Mouse (Mus musculus) intestine, embryonic 16.5 days (tissue): Measurements from ENCODE around the gene Trim27. TPM values are rescaled to one million over a fixed set of nuclear protein-coding genes. Genes with fewer than 3 reads are reported as not detected.

Experiments used
- ATAC-seq: fragments of 200-750 bp; cut with Nextera tagmentation; 2 replicates; pipeline ENCODE4 v1.8.0; 2017; ENCODE audit warnings: moderate TSS enrichment, moderate library complexity
- H3K27ac ChIP-seq: fragments of 300-500 bp; sonication (generic); 2 replicates; pipeline ENCODE4 v1.5.1; 2014; ENCODE audit warnings: mild to moderate bottlenecking, low read length
- H3K27me3 ChIP-seq: fragments of 300-500 bp; sonication (generic); replicated peaks from 2 replicates; pipeline ENCODE4 v1.6.1; 2014; ENCODE audit warnings: low read length, control low read depth, mixed read lengths; ENCODE audit not compliant: control insufficient read depth, insufficient read depth
- H3K36me3 ChIP-seq: fragments of 300-500 bp; sonication (generic); 2 replicates; pipeline ENCODE4 v1.6.1; 2014; ENCODE audit warnings: low read length, control low read depth; ENCODE audit not compliant: control insufficient read depth, insufficient read depth
- H3K4me1 ChIP-seq: fragments of 300-500 bp; sonication (generic); 2 replicates; pipeline ENCODE4 v1.6.1; 2014; ENCODE audit warnings: low read length, control low read depth, mixed read lengths; ENCODE audit not compliant: control insufficient read depth, insufficient read depth
- H3K4me2 ChIP-seq: fragments of 300-500 bp; sonication (generic); 2 replicates; pipeline ENCODE4 v1.6.1; 2014; ENCODE audit warnings: low read depth, low read length, control low read depth
- H3K4me3 ChIP-seq: fragments of 300-500 bp; sonication (generic); 2 replicates; pipeline ENCODE4 v1.5.1; 2014; ENCODE audit warnings: mild to moderate bottlenecking, low read length
- H3K9ac ChIP-seq: fragments of 300-500 bp; sonication (generic); 2 replicates; pipeline ENCODE4 v1.6.1; 2014; ENCODE audit warnings: low read depth, low read length
- H3K9me3 ChIP-seq: fragments of 300-500 bp; sonication (generic); 2 replicates; pipeline ENCODE4 v1.6.1; 2016; ENCODE audit warnings: low read length, control low read depth; ENCODE audit not compliant: control insufficient read depth
- WGBS: fragments of 180-500 bp; shearing (Covaris S2); extraction: QIAGEN DNeasy Blood & Tissue Kit; methylation state at CpG from one replicate; pipeline ENCODE4 v1.1.7; 2014; 5-methylcytosine and 5-hydroxymethylcytosine counted together
- polyA plus RNA-seq: library from polyadenylated mRNA; unstranded; fragments of >200 nt; fragmentation: Nextera tagmentation; extraction: Ambion mirVana; gene quantifications from 2 replicates; pipeline ENCODE4 v1.2.1, GENCODE M21; 2015

The Trim27 gene
- polyA plus RNA-seq, 1 experiment from 2014 or later: 122 TPM

GRCm38 (mm10) chr13:21180551-21181530 is 1.6 kb downstream of the Trim27 start:
- Histone ChIP-seq H3K4me1 (peaks cover 34% of the 10 kb centered on the region), H3K27me3 (no peaks in the 10 kb centered on the region), H3K27ac (peak overlapping the region; percentile 98), H3K36me3 (peaks cover 11% of the 10 kb centered on the region), H3K4me3 (peak overlapping the region; percentile 100), H3K9me3 (no peaks in the 10 kb centered on the region), H3K4me2 (peak overlapping the region; percentile 61), H3K9ac (peak overlapping the region; percentile 97)
- peak; percentile 10 for ATAC-seq
- WGBS: under 1% methylated on average over 71 of the region's 71 CpGs

- Histone ChIP-seq H3K4me1 (peaks cover 34% of the 10 kb centered on the region), H3K4me3 (peak overlapping the region; percentile 100), H3K27ac (no peak overlapping the region), H3K36me3 (peaks cover 15% of the 10 kb centered on the region), H3K27me3 (no peaks in the 10 kb centered on the region), H3K4me2 (peak overlapping the region; percentile 61), H3K9me3 (no peaks in the 10 kb centered on the region), H3K9ac (peak overlapping the region; percentile 52)
- no peak for ATAC-seq
- 47% methylated on average over 7 of the region's 7 CpGs for WGBS
Observed at GRCm38 (mm10) chr13:21181996-21182395, 2.8 kb downstream of the Trim27 start.

- no peak for ATAC-seq
- H3K36me3 ChIP-seq: peaks cover 15% of the 10 kb centered on the region
- H3K9me3 ChIP-seq: no peaks in the 10 kb centered on the region
- H3K27me3 ChIP-seq: no peaks in the 10 kb centered on the region
- no peak overlapping the region for H3K9ac ChIP-seq
- H3K4me1 ChIP-seq: peaks cover 33% of the 10 kb centered on the region
- no peak overlapping the region for H3K27ac ChIP-seq
- no peak overlapping the region for H3K4me2 ChIP-seq
- no peak overlapping the region for H3K4me3 ChIP-seq
- 92% methylated on average over 6 of the region's 6 CpGs for WGBS
Observed at GRCm38 (mm10) chr13:21183066-21183465, 3.8 kb downstream of the Trim27 start.

- no peaks in the 10 kb centered on the region for H3K9me3 ChIP-seq
- no peak overlapping the region for H3K9ac ChIP-seq
- WGBS: 91% methylated on average over 7 of the region's 7 CpGs
- no peak overlapping the region for H3K4me3 ChIP-seq
- no peaks in the 10 kb centered on the region for H3K27me3 ChIP-seq
- H3K36me3 ChIP-seq: peaks cover 18% of the 10 kb centered on the region
- peaks cover 27% of the 10 kb centered on the region for H3K4me1 ChIP-seq
- no peak overlapping the region for H3K27ac ChIP-seq
- H3K4me2 ChIP-seq: no peak overlapping the region
- ATAC-seq: no peak
Observed at GRCm38 (mm10) chr13:21183661-21184060, 4.4 kb downstream of the Trim27 start.

GRCm38 (mm10) chr13:21185521-21185920 is 6.3 kb downstream of the Trim27 start:
- Histone ChIP-seq H3K4me3 (no peak overlapping the region), H3K27me3 (no peaks in the 10 kb centered on the region), H3K27ac (no peak overlapping the region), H3K36me3 (peaks cover 28% of the 10 kb centered on the region), H3K9me3 (no peaks in the 10 kb centered on the region), H3K9ac (no peak overlapping the region), H3K4me1 (peaks cover 23% of the 10 kb centered on the region), H3K4me2 (no peak overlapping the region)
- WGBS: 73% methylated on average over 4 of the region's 4 CpGs
- no peak for ATAC-seq

GRCm38 (mm10) chr13:21195406-21196228 is 16.4 kb downstream of the Trim27 start:
- no peaks in the 10 kb centered on the region for H3K9me3 ChIP-seq
- H3K36me3 ChIP-seq: peaks cover 15% of the 10 kb centered on the region
- no peak overlapping the region for H3K9ac ChIP-seq
- peak; percentile 54 for ATAC-seq
- H3K27ac ChIP-seq: peak overlapping the region; percentile 82
- 67% methylated on average over 10 of the region's 10 CpGs for WGBS
- no peaks in the 10 kb centered on the region for H3K27me3 ChIP-seq
- H3K4me3 ChIP-seq: no peak overlapping the region
- H3K4me1 ChIP-seq: 0 out of 2 replicates have a peak, but pooled peaks cover 3% of the 10 kb centered on the region
- H3K4me2 ChIP-seq: no peak overlapping the region; the same call in 1 of the 2 replicates

GRCm38 (mm10) chr13:21197721-21198120 is 18.5 kb downstream of the Trim27 start:
- Histone ChIP-seq H3K4me2 (no peak overlapping the region), H3K4me1 (0 out of 2 replicates have a peak, but pooled peaks cover 3% of the 10 kb centered on the region), H3K27me3 (no peaks in the 10 kb centered on the region), H3K4me3 (no peak overlapping the region), H3K27ac (no peak overlapping the region), H3K9me3 (no peaks in the 10 kb centered on the region), H3K36me3 (peaks cover 6% of the 10 kb centered on the region; the same call in 1 of the 2 replicates), H3K9ac (no peak overlapping the region)
- no peak for ATAC-seq
- WGBS: 84% methylated on average over 5 of the region's 5 CpGs

- WGBS: 68% methylated on average over 2 of the region's 2 CpGs
- no peak for ATAC-seq
Observed at GRCm38 (mm10) chr13:21198313-21198712, 19.1 kb downstream of the Trim27 start.

More at GRCm38 (mm10) chr13:21198313-21198712, 19.1 kb downstream of the Trim27 start:
- Histone ChIP-seq H3K27ac (no peak overlapping the region), H3K27me3 (no peaks in the 10 kb centered on the region), H3K9me3 (no peaks in the 10 kb centered on the region), H3K4me2 (no peak overlapping the region), H3K9ac (no peak overlapping the region), H3K4me3 (no peak overlapping the region), H3K36me3 (peaks cover 3% of the 10 kb centered on the region; the same call in 1 of the 2 replicates), H3K4me1 (0 out of 2 replicates have a peak, but pooled peaks cover 3% of the 10 kb centered on the region)
